Mouse (Mus musculus): Measurements from ENCODE around the gene Exoc7. TPM values are rescaled to one million over a fixed set of nuclear protein-coding genes. Genes with fewer than 3 reads are reported as not detected.

Gene Exoc7
- total RNA-seq (2015; ENCODE audit: low replicate concordance) (12.1 and 34.6 TPM in 2 replicates), total RNA-seq (2017; ENCODE audit: low replicate concordance) (7.8 and 14.1 TPM in 2 replicates)

DNA sequence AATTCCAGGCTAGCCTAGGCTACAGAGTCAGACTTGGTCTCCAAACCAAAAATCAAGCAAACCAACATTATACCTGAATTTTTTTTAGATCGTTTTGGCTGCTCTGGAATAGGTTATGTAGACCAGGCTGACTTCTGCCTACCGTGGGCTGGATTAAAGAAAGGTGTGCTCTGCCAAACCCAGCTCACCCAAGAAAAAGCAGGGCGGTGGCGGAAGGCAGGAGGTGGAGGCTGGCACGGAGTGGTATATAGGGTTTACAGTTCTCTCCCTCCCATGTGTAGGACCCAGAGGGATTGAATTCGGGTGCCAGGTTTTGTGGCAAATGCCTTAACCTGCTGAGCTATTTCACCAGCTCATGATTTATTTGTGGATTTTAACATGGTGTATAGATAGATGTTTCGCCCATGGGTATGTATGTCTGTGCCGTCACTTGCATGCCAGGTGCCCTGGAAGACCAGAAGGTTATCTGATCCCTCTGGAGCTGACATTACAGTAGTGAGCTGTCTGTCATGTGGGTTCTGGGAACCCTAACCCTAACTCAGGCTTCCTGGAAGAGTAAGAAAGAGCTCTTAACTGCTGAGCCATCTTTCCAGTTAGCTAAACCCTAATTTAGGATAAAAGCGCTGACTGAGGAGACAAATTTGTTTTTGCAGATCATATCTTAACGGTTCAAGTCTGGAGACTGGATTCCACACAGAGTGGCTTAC is at the start of gene Exoc7:
Gene Exoc7, minus strand, starts transcription at position 215 of the 707 bp plus-strand sequence.
- ATAC-seq (replicated peaks; ENCODE audit: low FRiP score, poor library complexity, severe bottlenecking): 0 out of 2 replicates have a peak, but pooled peaks have one; percentile 1

DNA sequence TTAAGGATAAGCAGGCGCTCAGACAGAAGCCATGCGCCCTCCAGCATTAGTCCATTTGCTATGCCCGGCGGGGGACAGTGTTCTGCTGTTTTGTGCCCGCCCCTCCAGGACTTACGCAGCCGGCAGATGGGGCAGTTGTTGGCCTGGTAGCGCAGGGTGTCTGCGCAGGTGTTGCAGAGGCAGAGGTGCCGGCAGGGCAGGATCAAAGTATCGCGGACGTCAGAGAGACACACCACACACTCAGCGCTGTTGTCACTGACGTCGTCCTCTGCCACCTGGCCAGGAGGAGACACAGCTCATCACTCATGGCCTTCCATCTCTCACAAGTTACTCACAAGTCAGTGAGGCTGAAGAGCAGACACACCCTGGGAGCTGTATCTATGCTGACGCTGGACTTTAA is 47.5 kb upstream of the Exoc7 start:
- ATAC-seq (replicated peaks; ENCODE audit: low FRiP score, poor library complexity, severe bottlenecking): no peak

DNA sequence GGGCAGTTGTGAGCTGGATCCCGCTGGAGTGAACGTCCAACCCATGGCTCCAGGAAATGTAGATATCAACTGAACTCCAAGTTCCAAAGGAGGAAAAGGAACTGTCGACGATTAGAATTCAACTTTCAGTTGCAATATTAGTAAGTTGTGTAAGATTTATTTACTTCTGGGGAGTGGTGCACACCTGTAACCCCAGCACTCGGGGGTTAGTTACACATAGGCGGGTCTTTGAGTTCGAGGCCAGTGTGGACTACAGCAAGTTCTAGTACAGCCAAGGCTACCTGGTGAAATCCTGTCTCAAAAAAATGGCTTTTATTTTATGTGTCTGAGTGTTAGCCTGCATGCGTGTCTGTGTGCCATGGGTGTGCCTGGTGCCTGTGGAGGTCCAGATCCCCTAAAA is 46.5 kb upstream of the Exoc7 start:
- no peak for ATAC-seq (replicated peaks; ENCODE audit: low FRiP score, poor library complexity, severe bottlenecking)

DNA sequence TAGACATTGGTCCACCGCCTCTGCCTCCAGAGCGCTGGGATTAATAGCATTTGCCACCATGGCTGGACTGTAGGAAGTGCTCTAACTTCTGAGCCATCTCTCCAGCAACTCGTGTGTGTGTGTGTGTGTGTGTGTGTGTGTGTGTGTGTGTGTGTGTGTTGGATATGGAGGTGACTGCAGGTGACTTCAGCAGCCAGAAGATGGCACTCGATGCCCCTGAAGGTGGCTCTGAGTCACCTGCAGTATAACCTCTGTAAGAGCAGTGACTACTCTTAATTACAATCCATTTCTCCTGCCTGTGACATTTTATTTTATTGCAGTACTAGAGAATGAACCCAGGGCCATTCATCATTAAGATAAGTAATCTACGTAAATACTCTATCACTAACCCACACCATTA is 44.3 kb upstream of the Exoc7 start:
- ATAC-seq (replicated peaks; ENCODE audit: low FRiP score, poor library complexity, severe bottlenecking): no peak

DNA sequence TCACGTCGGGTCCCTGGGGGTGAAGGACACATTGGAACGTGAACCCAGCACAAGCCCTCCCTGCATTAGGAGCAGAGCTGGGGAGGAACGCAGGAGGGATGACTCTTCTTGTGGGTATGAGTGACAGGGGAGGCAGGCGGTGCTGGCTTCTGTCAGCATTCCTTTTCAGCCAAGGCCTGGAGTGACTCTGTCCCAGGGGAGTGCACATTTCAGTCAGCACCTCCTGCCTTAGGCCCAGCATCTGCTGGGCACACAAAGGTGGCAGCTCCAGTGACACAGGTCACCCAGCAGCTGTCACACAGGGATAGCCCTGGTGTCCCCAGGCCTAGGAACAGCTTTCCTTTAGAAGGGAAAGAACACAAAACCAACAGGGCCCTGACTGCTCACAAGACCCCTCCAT is 40.9 kb upstream of the Exoc7 start:
- ATAC-seq (replicated peaks; ENCODE audit: low FRiP score, poor library complexity, severe bottlenecking): no peak

DNA sequence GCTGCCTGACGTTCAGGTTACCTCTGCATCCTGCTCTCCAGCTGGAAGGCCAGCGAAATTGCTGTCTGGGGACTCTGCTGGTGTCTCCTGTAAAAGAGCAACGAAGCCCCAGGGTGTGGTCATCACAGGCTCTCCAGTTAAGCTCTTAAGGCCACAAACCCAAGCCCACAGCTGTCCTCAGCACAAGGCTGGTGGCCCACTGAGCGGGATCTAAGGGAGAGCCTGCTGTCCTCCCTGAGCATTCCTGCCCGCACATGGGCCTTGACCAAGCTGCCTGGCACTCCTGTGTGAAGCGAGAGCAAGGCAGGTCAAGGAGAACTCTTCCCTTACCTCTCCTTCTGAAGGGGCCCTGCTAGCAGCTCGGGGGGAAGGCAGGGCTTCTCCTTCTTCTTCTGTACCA is 40.0 kb upstream of the Exoc7 start:
- ATAC-seq (replicated peaks; ENCODE audit: low FRiP score, poor library complexity, severe bottlenecking): no peak

DNA sequence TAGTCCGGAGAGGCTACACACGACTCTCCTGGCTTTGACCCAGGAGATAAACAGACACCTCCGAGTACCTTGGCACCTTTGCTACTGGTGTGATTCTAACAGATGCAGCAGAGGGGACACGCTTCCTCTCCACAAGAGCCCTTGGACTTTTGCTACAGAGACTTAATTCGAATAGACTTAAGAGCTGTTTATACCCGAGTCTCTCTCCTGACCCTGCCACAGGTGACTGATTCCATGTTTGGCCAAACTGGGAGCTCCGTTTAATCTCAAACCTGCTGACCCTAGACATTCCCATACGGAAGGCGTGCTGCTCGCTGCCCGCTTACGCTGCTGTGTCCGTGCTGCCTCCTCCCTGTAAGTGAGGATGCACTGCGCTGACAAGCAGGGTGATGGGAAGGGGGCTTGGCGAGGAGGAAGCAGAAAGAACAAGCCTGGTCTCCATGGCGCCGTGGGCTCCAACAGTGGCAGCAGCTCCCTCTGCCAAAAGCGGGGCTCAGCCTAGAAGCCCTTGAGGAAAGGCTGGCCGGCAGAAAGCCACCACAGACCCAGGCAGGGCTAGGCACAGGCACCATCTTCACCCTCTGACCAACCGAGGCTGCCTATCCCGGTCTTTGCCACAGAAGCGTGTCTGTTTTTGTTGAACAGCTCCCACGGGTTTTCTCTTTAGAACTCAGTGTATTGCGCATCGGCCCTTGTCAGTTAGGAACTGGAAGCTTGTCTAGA is 35.2 kb upstream of the Exoc7 start:
- ATAC-seq (replicated peaks; ENCODE audit: low FRiP score, poor library complexity, severe bottlenecking): no peak

DNA sequence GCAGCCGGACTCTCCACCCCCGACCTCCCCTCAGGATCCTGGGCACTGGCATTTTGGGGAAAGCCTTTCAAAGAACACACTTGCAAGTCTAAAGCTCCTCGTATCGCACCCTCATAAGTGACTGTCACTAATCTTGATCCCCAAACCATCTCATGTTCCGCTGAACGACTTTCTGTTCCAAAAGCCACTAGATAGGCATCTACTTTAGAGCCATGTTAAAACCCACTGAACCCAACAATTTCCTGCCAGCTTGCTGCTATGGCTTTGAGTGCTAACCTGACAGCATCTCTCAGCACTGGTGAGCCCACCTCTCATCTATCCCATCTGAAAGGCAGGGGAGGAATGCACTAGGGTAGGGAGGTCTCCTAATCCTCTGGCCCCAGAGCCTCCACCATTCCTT is 30.5 kb upstream of the Exoc7 start:
- ATAC-seq (replicated peaks; ENCODE audit: low FRiP score, poor library complexity, severe bottlenecking): no peak

DNA sequence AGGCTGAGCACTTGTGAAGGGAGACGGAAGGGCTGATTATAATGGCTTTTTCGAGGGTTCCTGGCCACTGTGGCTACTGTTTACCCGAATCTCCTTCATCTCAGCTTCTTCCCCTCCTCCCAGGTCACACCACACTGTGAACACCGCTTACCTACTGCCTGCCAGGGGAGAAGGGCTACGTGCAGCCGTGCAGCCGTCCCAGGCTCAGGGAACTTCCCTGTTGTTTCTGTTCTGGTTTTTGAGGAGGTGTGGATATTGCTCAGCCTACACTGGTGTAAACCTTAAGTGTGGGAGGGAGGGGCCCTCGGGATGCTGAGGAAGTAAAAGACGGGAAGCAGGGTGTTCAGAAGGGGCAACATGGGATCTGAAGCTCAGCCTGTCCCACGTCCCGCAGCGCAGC is 30.0 kb upstream of the Exoc7 start:
- no peak for ATAC-seq (replicated peaks; ENCODE audit: low FRiP score, poor library complexity, severe bottlenecking)

DNA sequence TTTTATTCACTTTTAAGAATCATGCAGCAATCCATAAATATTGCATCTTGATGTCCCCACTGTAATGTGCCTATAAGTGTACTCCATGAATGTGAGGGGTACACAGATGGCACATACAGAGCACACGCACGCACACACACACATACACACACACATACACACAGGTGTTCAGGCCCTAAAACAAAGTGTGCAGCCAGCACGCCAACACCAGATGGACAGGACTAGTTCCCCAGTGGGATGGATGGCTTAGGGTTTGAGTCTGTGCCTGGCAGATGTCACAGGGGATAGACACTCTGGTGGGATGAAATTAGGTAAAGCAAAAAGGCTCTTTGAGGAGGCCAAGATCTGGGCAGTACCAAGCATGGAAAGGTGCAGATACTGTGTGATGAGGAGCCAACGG is 29.4 kb upstream of the Exoc7 start:
- ATAC-seq (replicated peaks; ENCODE audit: low FRiP score, poor library complexity, severe bottlenecking): no peak

DNA sequence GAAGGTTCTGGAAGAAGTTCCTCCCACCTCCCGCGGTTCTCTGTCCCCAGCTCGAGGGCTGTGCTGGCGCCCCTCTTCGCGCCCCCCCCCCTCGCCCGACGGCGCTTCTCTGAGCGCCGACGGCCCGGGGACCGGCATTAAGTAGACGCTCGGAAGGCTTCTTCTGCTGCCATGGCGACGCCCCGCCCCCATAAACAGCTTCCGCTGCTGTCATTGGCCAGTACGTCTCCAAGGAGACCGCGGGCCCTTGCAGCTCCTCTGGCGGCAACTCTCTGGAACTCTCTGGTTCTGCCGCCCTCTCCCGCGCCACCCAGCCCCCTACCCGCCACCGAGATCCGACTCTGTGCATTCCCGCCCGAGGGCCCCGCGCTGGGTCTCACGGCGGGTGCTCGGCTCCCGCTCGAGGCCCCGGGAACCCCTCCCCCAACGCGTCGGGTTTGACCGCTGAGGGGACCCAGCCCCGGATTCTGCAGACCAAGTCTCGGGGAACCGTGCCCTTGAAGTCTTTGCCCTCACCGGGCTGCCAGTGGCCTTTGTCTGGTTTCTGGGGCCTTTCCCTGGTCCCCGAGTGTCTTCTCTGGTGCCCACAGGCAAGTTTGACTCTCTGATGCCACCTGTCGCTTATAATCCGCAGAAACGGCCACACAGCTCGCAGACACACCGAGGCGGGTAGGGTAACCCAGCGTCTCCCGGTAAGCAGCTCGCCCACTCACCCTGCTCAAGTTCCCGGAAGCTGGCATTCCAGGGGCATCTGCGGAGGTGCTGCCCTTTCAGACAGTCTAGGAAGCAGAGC is 28.4 kb upstream of the Exoc7 start, which contains the start of gene Foxj1:
Gene Foxj1, minus strand, starts transcription at position 156 of the 793 bp plus-strand sequence.
- peak; percentile 63 for ATAC-seq (replicated peaks; ENCODE audit: low FRiP score, poor library complexity, severe bottlenecking)

DNA sequence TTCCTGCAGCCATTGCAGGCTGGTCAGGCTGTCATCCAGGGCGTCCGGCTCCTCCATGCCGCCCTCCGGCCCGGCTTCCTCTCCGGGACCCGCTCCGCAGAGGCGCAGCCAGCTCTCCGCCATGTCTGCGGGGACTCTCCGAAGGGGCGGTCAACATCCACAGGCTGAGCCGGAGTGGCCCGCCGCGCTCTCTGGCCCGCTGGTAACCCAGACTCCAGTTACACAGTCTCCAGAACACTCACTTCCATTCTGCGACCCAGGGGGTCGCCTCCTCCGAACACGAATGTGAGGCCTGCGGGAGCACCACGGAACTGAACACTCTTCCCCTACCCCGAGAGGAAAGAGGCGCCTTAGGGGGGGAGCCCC is 27.4 kb upstream of the Exoc7 start:
- ATAC-seq (replicated peaks; ENCODE audit: low FRiP score, poor library complexity, severe bottlenecking): no peak

DNA sequence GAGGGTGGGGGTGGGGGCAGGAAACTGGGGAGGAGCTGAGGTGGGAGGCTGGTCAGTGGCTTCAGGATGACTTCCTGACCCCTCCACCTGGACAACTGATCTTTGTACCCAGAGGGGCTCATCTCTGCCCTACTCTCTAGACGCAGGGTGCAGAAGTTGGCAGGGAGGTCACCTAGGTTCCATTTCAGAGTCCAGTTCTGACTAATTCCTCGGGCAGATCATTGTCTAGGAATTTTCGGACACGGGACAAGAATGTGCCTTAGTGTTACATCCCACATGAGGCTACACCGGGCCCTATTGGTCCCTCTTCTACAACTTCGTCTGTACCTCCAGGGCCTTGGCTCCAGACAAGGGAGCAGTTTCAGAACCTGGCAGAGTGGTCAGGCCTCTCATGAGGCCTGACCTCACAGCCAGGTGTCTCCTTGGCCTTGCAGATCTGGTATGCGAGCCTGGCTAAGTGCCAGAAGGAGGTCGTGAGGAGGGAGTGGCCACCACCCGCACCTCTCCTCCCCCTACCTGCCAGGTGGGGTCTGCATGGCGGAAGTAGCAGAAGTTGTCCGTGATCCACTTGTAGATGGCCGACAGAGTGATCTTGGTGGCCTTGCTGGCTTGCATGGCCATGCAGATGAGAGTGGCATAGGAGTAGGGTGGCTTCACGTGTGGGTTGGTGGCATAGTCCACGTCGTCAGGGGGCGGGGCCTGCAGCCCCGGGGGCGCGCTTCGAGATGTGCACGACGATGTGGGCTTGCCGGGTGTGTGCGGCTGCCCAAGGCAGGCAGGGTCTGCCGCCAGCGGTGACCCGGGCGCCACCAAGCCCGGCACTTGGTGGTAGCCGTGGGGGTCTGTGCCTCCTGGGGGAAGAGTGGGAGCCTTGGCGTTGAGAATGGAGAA is 26.7 kb upstream of the Exoc7 start:
- no peak for ATAC-seq (replicated peaks; ENCODE audit: low FRiP score, poor library complexity, severe bottlenecking)

DNA sequence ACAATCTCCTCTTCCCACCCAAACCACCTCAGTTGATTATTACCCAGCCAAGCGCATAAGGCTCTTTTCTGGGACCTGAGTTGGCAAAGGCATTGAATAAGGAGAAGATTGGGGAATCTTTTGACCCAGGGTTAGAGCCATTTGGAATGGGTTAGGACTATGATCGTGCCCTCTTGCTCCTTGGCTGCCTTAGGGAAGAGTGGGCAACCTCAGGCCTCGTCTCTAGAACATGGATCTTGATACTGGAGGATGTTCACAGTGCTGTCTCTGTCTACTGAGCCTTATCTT is 25.9 kb upstream of the Exoc7 start:
- ATAC-seq (replicated peaks; ENCODE audit: low FRiP score, poor library complexity, severe bottlenecking): no peak

DNA sequence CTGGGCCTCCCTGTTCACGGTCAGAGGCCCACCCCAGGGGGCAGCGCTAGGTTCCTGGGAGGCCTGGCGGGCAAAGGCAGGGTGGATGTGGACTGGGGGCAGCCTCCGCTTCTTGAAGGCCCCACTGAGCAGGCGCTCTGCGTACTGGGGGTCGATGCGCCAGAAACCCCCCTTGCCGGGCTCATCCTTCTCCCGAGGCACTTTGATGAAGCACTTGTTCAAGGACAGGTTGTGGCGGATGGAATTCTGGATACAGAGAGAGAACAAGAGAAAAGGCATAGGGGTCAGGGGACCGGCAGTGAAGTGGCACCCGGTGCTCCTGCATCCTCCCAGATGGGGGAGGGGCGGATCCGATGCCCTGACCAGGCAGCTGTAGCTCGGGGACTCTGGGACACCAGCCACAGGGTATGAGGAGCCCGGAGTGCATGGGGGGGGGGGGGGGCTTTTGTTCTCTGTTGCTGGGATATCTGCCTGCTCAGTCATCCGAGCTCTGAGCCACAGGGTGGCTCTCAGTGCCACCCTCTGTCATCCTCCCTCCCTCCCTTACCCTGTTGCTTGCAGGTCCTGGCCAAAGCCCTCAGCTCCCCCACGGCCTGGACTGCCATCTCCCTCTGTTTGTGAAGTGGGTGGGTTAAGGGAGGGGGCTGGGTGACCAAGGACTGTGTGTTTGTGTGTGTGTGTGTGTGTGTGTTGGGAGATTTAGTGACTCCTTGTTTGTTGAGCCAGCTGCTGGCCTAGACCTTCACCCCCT is 25.4 kb upstream of the Exoc7 start:
- ATAC-seq (replicated peaks; ENCODE audit: low FRiP score, poor library complexity, severe bottlenecking): no peak

DNA sequence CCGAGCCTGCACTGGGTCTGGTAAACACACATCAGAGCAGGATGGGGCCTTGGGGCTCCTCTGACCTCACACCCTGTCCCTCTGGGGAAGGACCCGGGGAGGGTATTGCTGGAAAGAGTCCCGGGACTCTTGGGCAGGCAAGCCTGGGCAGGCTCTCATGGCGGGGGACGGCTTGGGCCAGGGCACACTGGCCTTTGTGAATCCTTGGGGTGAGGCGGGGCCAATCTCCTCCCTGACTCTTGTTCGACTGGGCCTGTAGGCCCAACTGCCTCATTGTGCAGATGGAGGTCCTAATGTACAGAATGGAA is 23.1 kb upstream of the Exoc7 start:
- no peak for ATAC-seq (replicated peaks; ENCODE audit: low FRiP score, poor library complexity, severe bottlenecking)

DNA sequence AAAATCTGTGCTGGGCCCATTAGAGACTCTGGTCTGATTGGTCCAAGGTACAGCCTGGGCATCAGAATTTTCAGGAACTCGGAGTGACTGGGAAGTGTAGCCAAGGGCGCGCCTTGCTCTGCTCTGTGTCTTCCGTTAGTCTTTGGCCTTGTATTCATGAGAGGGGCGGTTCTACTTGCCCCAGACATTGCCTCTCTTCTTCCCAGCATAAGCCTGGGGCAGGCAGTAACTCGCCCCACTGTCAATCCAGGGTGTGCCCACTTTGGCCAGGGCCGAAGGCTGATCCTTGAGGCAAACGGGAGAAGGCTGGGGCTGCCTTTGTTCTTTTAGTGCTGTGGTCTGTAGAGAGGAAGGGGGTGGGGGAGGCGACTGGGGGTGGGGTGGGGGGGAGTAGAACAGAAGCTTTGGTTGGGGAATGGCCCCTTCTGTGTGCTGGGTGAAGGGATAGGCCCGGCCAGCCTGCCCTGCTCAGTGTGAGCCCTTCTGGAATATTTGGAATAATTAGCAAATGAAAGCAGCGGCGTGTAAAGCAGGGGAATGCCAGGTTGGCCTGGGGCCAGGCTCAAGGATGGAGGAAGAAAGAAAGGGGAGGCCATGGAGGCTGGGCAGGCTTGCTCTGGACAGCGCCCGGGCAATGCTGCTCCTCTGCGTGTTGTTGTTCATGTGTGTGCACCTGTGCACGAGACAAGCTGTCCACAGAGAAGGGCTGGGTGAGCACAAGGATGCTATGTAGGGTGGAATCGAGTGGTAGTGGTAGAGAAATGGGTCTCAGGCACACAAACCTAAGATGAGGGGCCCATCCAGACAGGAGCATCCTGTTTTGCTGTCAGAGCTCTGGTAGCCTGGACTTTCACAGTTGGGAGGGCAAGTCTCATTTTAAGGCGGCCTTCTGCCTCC is 22.5 kb upstream of the Exoc7 start:
- ATAC-seq (replicated peaks; ENCODE audit: low FRiP score, poor library complexity, severe bottlenecking): no peak

DNA sequence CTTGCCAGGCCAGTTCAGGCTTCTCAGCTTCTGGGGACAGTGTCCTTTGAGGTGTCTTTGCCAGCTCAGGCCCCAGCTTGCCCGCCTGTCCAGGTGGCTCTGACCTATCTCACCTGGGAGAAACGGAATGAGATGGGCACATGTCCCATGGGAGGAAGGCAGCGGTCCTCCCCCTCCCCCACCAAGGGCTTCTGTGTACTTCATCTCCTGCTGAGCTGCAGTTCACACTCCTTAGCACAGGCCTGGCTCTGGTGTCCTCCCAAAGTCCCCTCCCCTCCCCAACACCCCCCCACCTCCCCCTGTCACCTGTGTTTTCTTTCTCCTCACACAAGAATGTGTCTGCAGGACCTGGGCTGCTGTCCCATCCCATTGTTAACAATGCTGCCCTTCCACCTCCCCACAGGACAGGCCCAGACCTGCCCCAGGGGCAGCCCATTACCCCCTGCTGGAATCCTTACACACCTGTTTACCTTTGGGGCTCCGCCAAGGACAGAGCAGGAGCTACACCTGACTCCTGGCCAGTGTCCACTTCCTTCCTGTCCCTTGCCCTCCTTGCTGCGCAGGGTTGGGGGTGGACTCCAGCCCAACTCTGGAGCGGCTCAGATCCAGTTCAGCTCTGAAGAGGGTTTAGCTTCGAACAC is 20.1 kb upstream of the Exoc7 start:
- no peak for ATAC-seq (replicated peaks; ENCODE audit: low FRiP score, poor library complexity, severe bottlenecking)
